Mouse (Mus musculus) hindbrain, embryonic 11.5 days (tissue): Measurements from ENCODE around the gene Olfr876. TPM values are rescaled to one million over a fixed set of nuclear protein-coding genes. Genes with fewer than 3 reads are reported as not detected.
"Not testable (repeated sequence)": the region's sequence is repeated elsewhere in the genome, so short reads cannot be mapped to it uniquely, and the experiment has no call there.

Experiments used
- ATAC-seq: fragments of 200-750 bp; cut with Nextera tagmentation; 2 replicates; pipeline ENCODE4 v1.8.0; 2017; ENCODE audit warnings: mild to moderate bottlenecking, moderate TSS enrichment, moderate library complexity; ENCODE audit not compliant: low FRiP score
- DNase-seq: peaks from one replicate; pipeline ENCODE4 v3.0.0-alpha.2; 2015; ENCODE audit warnings: low spot score
- H3K27ac ChIP-seq: fragments of 300-500 bp; sonication (generic); 2 replicates; pipeline ENCODE4 v1.5.1; 2014; ENCODE audit warnings: mild to moderate bottlenecking, low read depth, low read length
- H3K27me3 ChIP-seq: fragments of 300-500 bp; sonication (generic); 2 replicates; pipeline ENCODE4 v1.6.1; 2014; ENCODE audit warnings: mild to moderate bottlenecking, low read length, moderate library complexity, mixed read lengths; ENCODE audit not compliant: control insufficient read depth, insufficient read depth
- H3K36me3 ChIP-seq: fragments of 300-500 bp; sonication (generic); 2 replicates; pipeline ENCODE4 v1.6.1; 2014; ENCODE audit warnings: mild to moderate bottlenecking, low read length, moderate library complexity, mixed read lengths; ENCODE audit not compliant: control insufficient read depth, insufficient read depth
- H3K4me1 ChIP-seq: fragments of 300-500 bp; sonication (generic); replicated peaks from 2 replicates; pipeline ENCODE4 v1.6.1; 2014; ENCODE audit warnings: low read length, mixed read lengths; ENCODE audit not compliant: control insufficient read depth, insufficient read depth
- H3K4me2 ChIP-seq: fragments of 300-500 bp; sonication (generic); replicated peaks from 2 replicates; pipeline ENCODE4 v1.6.1; 2014; ENCODE audit warnings: mild to moderate bottlenecking, low read depth, low read length
- H3K4me3 ChIP-seq: fragments of 300-500 bp; sonication (generic); 2 replicates; pipeline ENCODE4 v1.5.1; 2014; ENCODE audit warnings: low read depth, low read length
- H3K9ac ChIP-seq: fragments of 300-500 bp; sonication (generic); 2 replicates; pipeline ENCODE4 v1.6.1; 2014; ENCODE audit warnings: low read depth, low read length
- H3K9me3 ChIP-seq: fragments of 300-500 bp; sonication (generic); 2 replicates; pipeline ENCODE4 v1.6.1; 2016; ENCODE audit warnings: low read length; ENCODE audit not compliant: control insufficient read depth
- WGBS: fragments of 180-500 bp; shearing (Covaris S2); extraction: QIAGEN DNeasy Blood & Tissue Kit; methylation state at CpG from one replicate; pipeline ENCODE4 v1.1.7; 2014; 5-methylcytosine and 5-hydroxymethylcytosine counted together
- polyA plus RNA-seq: library from polyadenylated mRNA; unstranded; fragments of >200 nt; fragmentation: Nextera tagmentation; extraction: Ambion mirVana; gene quantifications from 2 replicates; pipeline ENCODE4 v1.2.1, GENCODE M21; 2014

The Olfr876 gene
- polyA plus RNA-seq, result not detected in 2 replicates

- Histone ChIP-seq H3K27me3 (no peaks in the 10 kb centered on the region), H3K9ac (no peak within 1 kb of the TSS), H3K4me3 (no peak within 1 kb of the TSS), H3K9me3 (no peaks in the 10 kb centered on the region), H3K4me1 (no peaks in the 10 kb centered on the region), H3K36me3 (no peaks in the 10 kb centered on the region), H3K4me2 (no peak within 1 kb of the TSS), H3K27ac (no peak within 1 kb of the TSS)
- no peak for DNase-seq
- no peak for ATAC-seq
Observed at GRCm38 (mm10) chr9:37802731-37803130, at the start of gene Olfr876. TSS of gene Olfr876 (plus strand) at chr9:37803031.

GRCm38 (mm10) chr9:37761728-37762127 lies 41.1 kb upstream of the Olfr876 start:
- Histone ChIP-seq H3K27ac (no peak overlapping the region), H3K36me3 (no peaks in the 10 kb centered on the region), H3K4me3 (no peak overlapping the region), H3K9ac (no peak overlapping the region), H3K4me2 (no peak overlapping the region), H3K9me3 (no peaks in the 10 kb centered on the region), H3K27me3 (no peaks in the 10 kb centered on the region), H3K4me1 (no peaks in the 10 kb centered on the region)
- DNase-seq (no peak), ATAC-seq (no peak)
- WGBS, result 84% methylated on average over 2 of the region's 2 CpGs

- Histone ChIP-seq H3K9ac (no peak overlapping the region), H3K4me1 (no peaks in the 10 kb centered on the region), H3K27ac (no peak overlapping the region), H3K36me3 (no peaks in the 10 kb centered on the region), H3K4me3 (no peak overlapping the region), H3K4me2 (no peak overlapping the region), H3K27me3 (no peaks in the 10 kb centered on the region), H3K9me3 (no peaks in the 10 kb centered on the region)
- 66% methylated on average over 2 of the region's 2 CpGs for WGBS
- no peak for ATAC-seq
- no peak for DNase-seq
Observed at GRCm38 (mm10) chr9:37762541-37762940, 40.3 kb upstream of the Olfr876 start.

DNA sequence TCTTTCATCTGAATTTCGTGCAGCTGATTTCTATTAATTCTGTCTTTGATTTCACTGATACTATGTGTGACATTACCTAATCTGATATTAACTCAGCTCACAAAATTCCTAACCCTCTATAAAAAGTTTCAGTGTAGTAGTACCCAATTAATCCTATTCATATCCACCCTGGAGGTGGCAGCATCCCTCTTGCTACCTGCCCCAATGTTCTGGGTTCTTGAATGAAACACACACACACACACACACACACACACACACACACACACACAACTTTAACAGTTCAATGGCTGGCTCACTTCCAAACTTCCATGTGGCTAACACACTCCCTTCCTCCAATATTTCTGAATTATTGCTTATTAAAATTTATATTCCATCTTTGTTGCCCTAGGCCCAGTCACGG lies 32.2 kb upstream of the Olfr876 start:
- no peaks in the 10 kb centered on the region for H3K27me3 ChIP-seq
- 82% methylated on average over 2 of the region's 2 CpGs for WGBS

DNA sequence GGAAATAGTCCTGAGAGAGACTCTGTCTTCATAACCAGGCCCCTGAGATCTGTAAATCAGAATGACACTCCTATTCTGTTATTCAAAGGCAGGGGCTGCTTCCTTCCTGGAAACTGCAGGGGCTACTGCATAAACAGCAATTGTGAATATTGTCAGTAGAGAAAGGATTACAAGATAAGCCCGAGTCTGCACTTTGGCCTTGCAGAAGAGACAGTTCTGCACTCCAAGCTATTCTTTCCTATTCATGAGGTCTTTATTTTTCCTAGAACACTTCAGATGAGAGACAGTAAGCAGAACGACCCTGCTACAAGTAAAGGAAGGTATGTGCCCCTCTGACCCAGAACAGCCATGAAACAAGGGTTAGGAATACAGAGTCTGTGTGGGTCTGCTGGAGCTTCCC lies 31.1 kb upstream of the Olfr876 start, which contains the start of gene Olfr875:
Gene Olfr875, plus strand, starts transcription at position 99 of the 400 bp plus-strand sequence.
- DNase-seq, result no peak
- H3K27ac ChIP-seq, result no peak within 1 kb of the TSS
- H3K9me3 ChIP-seq, result no peaks in the 10 kb centered on the region
- H3K9ac ChIP-seq, result no peak within 1 kb of the TSS
- ATAC-seq, result no peak
- WGBS, result 53% methylated on average over 2 of the region's 2 CpGs
- no peaks in the 10 kb centered on the region for H3K4me1 ChIP-seq
- H3K4me3 ChIP-seq, result no peak within 1 kb of the TSS
- H3K36me3 ChIP-seq, result no peaks in the 10 kb centered on the region
- H3K27me3 ChIP-seq, result no peaks in the 10 kb centered on the region
- no peak within 1 kb of the TSS for H3K4me2 ChIP-seq

More for the DNA sequence above, 32.2 kb upstream of the Olfr876 start:
- no peaks in the 10 kb centered on the region for H3K4me1 ChIP-seq
- no peak overlapping the region for H3K4me2 ChIP-seq
- ATAC-seq, result no peak
- no peak overlapping the region for H3K27ac ChIP-seq
- DNase-seq, result no peak
- no peaks in the 10 kb centered on the region for H3K9me3 ChIP-seq
- no peak overlapping the region for H3K9ac ChIP-seq
- H3K36me3 ChIP-seq, result no peaks in the 10 kb centered on the region
- H3K4me3 ChIP-seq, result no peak overlapping the region

DNA sequence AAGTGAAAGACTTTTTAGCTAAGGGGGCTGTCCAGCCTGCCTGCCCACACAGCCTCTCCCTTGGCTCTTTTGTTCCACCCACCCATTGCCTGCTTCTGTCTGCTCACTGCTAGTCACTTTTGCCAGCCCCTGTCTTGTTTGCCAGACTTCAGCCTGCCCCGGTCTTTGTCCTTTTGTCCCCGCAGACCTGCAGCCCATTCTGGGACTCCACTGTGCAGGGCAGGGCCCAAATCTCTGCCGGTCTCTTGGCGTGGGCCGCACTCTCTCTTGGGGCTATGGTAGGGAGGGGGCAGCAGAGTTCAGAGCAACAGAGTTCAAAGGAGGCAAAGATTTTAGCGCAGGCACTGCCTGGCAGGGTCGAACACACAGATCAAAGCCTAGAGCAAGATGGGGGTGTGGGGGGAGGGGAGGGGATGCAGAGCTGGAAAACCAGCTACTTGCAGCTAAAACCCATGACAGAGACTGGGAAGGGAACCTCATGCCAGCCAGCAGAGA lies 20.0 kb upstream of the Olfr876 start:
- peak; percentile 96 for ATAC-seq
- no peaks in the 10 kb centered on the region for H3K36me3 ChIP-seq
- 2% methylated on average over 7 of the region's 7 CpGs for WGBS

GRCm38 (mm10) chr9:37783394-37784387 lies 19.1 kb upstream of the Olfr876 start:
- not testable (repeated sequence) for H3K27me3 ChIP-seq, H3K9ac ChIP-seq, H3K36me3 ChIP-seq, H3K9me3 ChIP-seq, H3K27ac ChIP-seq, H3K4me2 ChIP-seq, H3K4me1 ChIP-seq, H3K4me3 ChIP-seq
- DNase-seq, result peak; percentile 38
- peak; percentile 67 for ATAC-seq
- WGBS, result 45% methylated on average over 11 of the region's 15 CpGs

More for the DNA sequence above, 20.0 kb upstream of the Olfr876 start:
- Histone ChIP-seq H3K9ac (peak overlapping the region; percentile 58), H3K4me2 (peak overlapping the region; percentile 54), H3K27ac (peak overlapping the region; percentile 65), H3K4me1 (no peaks in the 10 kb centered on the region; the same call in 1 of the 2 replicates), H3K27me3 (no peaks in the 10 kb centered on the region), H3K9me3 (no peaks in the 10 kb centered on the region), H3K4me3 (peak overlapping the region; percentile 23)
- peak; percentile 65 for DNase-seq

GRCm38 (mm10) chr9:37786411-37786810 lies 16.4 kb upstream of the Olfr876 start:
- Histone ChIP-seq H3K36me3 (no peaks in the 10 kb centered on the region), H3K4me3 (no peak overlapping the region), H3K27ac (no peak overlapping the region), H3K4me1 (no peaks in the 10 kb centered on the region; the same call in 1 of the 2 replicates), H3K4me2 (no peak overlapping the region), H3K9ac (no peak overlapping the region), H3K9me3 (no peaks in the 10 kb centered on the region), H3K27me3 (no peaks in the 10 kb centered on the region)
- ATAC-seq (no peak), DNase-seq (no peak)
- WGBS, result 80% methylated on average over 2 of the region's 2 CpGs
